Mouse (Mus musculus): ENCODE measurements around the gene Manbal.

- TF ChIP-seq CTCF (IDR thresholded peaks at IDR 0.05; ENCODE audit: low read depth) (no peak), EP300 (IDR thresholded peaks at IDR 0.05; ENCODE audit: low read depth) (no peak)
These were observed 27.1 kb upstream of the Manbal start for GRCm38 (mm10) chr2:157340221-157340741.
